Mouse (Mus musculus): ENCODE data around the gene Gm20671.
"Not testable (repeated sequence)": the region's sequence is repeated elsewhere in the genome, so short reads cannot be mapped to it uniquely, and the experiment has no call there.

Gm20671 gene

DNA sequence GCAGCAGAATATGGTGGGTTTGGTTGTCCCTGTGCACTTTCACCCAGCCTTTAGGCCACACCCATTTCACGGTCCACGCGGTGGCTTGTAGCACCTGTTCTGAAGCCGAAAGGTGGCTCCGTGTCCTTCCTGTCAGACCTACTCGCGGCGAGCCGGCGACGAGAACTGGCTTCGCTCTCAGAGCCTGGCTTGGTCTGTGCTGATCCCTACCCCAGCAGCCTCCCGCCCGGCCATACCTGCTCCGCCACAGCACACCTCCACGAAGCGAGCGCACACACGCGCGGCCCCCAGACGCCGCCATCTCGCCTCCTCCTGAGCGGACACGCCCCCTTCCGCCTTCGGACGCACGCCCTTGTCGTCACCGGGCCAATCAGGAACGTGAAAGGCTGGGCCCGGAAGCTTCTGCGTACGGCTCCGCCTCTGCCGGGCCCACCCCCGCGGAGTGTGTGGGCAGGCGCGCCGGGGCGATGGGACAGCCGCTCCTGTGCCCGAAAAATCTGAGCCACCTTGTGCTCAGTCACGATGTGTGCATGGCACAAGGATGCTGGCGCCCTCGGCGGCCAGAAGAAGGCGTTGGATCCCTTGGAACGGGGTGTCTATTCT lies 41.5 kb downstream of the Gm20671 start, which contains the start of gene Pisd:
Gene Pisd (minus strand): TSS at position 334 of the 603 bp plus-strand sequence.
- DNase-seq (ENCODE audit: extremely low read depth, low read depth): peak; percentile 78

DNA sequence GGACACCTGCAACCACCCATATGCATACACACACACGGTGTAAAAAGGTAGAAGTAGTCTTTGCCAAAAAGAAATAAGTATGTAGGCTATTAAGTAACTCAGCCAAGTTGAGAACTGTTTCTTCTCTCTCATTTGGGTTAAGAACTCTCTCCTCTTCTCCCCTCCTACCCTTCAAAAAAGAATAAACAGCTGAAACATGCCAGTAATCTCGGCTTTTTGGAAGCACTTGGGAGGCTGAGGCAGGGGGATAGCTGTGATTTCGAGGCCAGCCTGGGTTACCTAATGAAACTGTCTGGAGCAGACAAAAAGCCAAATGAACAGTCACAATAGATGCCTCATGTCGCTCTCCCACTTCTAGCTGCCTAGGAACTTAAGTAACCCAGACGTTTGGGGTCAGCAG lies 42.2 kb downstream of the Gm20671 start:
- DNase-seq (ENCODE audit: extremely low read depth, low read depth): peak; percentile 17

DNA sequence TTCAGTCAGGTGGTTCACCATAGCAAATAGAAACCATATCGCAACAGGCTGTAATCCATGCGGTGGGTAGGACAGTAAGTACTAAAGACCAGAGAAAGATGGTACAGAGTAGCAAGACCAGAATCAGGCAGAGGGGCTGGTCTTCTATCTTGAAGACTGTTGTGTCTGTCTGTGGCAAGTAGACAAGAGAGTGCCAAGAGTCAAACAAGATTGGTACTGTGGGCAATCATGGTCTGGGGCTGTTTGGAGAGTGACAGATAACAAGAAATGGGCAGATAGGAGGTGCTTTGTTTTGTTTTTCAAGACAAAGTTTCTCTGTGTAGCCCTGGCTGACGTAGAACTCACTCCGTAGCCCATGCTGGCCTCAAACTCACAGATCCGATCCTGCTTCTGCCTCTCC lies 45.3 kb downstream of the Gm20671 start:
- DNase-seq (ENCODE audit: extremely low read depth, low read depth): no peak

DNA sequence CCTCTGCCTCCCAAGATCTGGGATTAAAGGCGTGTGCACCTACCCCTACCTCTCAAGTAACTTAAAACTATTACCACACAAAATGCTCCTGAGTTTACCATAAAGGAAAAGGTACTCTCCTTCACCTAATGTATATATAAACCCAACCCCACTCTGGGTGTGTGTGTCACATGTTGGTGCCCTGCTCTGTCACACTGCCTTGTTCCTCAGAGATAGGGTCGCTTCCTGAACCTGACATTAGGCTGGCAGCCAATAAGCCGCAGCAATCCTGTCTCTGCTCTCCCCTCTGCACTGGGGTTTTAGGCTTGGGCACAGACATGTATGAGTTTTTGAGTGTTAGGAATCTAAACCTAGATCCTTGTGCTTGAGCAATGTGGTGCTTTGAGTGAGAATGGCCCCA lies 48.7 kb downstream of the Gm20671 start:
- DNase-seq (ENCODE audit: extremely low read depth, low read depth): peak; percentile 27

DNA sequence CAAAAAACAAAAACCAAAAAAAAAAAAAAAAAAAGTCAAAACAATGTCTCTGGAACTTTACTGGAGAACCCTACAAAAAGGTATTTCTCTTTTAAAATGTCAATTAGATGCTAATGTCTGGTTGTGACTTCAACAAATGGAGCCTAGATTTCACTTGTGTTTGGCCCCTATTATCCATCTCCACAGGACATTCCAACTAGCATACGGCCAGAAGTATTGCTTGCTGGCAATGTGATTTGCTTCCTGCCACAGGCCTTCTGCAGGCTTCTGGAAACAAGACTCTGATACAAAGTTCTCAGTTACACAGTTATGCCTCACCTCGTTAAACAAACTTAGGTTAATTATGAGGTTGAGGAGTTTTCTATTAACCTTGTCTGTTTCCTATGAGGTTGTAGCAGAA lies 54.5 kb downstream of the Gm20671 start:
- DNase-seq (ENCODE audit: extremely low read depth, low read depth): no peak

DNA sequence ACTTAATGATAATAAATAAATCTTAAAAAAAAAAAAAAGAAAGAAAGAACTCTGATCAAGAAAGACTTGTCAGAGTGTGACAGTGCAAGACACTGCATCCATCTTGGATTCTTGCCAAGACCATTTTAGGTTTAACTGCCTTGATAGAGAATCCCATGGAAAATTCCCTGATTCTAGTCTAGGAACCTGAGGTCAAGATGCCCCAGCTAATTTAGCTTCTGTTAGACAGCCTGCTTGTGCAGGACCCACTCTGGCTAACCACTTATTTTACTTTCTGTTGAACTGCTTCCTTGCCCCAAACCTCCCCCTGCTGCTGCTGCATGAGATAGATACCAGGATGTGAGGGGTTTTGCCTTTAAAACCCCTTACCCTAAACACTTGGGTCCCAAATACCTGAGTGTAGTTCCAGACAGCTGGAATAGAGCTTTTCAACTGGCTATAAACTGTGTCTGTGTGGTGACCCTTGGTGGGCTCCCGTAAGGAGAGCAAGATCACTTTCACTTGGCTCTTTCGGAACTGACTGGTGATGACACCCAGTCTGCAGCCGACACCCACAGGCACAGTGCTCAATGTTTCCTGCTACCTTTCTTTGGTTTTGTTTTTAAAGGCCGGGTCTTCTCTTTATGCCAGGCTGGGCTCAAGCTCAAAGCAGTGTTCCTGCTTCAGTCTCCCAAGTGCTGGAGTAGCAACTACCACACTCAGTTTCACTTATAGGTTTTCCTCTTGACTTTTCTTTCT lies 59.1 kb downstream of the Gm20671 start:
- no peak for DNase-seq (ENCODE audit: extremely low read depth, low read depth)

DNA sequence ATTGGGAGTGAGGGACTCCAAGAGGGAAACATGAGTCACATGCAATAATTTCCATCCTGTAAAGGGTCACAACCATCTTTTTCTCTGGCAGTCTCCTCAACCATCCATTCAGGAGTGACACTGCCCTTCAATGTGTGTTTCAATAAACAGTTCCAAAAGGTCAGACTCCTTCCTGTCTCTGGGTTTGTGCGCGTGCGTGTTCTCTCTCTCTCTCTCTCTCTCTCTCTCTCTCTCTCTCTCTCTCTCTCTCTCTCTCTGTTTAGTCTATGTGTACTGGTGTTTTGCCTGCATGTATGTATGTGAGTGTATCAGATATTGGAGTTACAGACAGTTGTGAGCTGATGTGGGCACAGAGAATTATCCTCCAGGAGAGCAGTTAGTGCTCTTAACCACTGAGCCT lies 59.9 kb downstream of the Gm20671 start:
- no peak for DNase-seq (ENCODE audit: extremely low read depth, low read depth)

DNA sequence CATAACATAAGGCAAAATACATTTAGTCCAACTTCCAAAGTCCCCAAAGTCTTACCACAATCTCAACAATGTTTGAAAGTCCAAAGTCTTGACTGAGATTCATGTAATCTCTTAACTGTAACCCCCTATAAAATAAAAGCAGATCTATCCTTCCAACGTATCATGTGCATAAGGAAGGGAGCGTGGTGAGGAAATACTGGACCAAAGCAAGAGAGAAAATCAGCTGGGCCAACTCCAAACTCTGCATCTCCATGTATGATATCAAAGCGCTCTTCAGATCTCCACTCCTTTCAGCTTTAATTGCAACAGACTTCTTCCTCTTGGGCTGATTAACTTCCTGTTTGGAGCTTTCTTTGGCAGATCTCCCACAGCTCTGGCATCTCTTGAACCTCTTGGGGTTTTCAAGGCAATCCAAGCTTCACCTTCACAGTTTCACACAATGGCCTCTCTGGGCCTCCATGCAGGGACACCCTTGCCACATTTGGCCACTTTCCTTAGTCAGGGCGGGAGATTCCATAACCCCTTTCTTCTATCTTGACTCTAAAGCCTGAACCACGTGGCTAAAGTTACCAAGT lies 65.3 kb downstream of the Gm20671 start:
- peak; percentile 71 for DNase-seq (ENCODE audit: extremely low read depth, low read depth)

DNA sequence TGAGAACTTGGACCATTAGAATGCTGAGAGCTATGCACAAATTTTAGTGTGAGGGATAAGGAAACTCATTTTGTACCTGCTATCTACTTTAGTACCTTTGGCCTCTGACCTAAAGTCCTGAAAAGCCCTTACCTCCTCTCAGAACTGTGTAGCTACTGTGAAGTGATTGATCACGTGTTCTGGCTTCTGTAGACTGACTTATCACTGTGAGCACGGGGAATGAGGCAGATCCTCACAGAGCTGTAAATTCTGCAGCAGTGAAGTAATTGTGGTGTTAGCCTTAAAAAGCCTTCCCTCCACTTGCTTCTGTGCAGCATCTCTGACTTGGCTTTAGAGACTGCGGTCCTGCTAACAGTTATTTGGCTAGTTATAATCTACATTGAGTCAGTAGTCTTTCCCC lies 66.1 kb downstream of the Gm20671 start:
- DNase-seq (ENCODE audit: extremely low read depth, low read depth): no peak

DNA sequence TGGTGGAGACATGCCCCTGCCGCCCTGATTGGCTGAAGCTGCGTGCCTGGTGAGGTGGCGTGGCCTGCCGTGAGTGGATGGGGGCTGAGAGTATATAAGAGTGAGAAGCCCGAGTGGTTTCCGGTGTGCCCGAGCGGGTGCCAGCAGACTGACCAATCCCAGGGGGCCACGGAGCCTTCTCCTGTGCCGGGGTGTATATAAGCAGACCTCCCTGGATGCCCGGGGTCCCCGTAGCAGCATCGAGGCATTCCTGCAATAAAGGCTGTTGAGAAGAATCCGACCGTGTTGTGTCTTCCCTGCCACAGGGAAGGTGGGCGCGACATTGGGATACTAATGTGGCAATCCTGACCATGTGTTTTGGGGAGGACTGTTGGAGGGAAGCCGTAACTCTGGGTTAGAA lies 66.6 kb downstream of the Gm20671 start:
- not testable (repeated sequence) for DNase-seq (ENCODE audit: extremely low read depth, low read depth)

DNA sequence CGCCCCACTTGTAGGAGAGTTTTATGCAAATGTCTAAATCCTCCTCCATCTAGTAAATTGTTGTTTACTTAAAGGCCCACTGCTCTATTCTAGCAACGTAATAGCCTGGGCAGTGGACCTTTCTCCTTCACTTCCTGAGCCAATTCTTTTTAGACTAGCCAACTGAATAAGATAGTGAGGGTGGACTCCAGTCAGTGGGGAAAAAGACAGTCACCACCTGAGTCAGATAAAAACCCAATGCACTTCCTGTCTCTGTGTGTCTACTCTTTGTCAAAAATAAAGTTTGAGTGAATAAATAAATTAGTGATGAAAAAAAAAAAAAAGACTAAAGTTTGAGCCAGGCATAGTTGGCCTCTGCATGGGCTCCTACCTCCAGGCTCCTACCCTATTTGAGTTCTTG lies 67.2 kb downstream of the Gm20671 start:
- DNase-seq (ENCODE audit: extremely low read depth, low read depth): no peak

DNA sequence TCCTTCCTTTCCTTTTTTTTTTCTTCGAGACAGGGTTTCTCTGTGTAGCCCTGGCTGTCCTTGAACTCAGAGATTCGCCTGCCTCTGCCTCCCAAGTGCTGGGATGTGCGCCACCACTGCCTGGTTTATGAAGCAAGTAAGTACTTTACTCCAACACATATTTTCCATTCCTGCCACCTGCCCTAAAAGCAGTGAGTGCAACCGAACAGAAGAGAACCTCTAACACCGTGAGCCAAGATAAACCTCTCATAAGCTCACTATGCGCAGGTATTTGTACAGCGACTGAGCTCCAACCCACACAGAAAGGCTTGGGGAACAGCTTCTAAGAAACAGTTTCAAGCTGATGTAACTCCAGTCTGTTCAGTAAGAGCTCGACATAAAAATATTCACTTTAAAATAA lies 70.8 kb downstream of the Gm20671 start:
- no peak for DNase-seq (ENCODE audit: extremely low read depth, low read depth)

DNA sequence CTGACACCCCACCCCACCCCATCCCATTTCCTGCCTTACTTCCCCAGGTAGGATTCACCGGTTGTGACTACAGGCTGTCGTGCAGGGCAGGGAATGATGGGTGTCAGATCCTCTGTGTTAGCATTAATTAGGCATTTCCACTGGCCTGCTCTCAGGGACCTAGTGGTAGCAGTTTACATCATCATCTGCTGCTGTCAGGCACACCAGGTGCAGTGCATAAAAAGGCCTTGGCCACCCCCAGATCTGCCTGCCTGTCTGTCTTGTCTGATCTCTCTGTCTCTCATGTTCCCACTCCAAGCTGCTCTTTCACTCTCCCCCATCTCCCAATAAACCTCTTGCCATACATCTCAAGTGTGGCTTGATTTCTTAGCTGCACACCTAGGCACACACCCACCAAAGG lies 75.2 kb downstream of the Gm20671 start:
- no peak for DNase-seq (ENCODE audit: extremely low read depth, low read depth)

DNA sequence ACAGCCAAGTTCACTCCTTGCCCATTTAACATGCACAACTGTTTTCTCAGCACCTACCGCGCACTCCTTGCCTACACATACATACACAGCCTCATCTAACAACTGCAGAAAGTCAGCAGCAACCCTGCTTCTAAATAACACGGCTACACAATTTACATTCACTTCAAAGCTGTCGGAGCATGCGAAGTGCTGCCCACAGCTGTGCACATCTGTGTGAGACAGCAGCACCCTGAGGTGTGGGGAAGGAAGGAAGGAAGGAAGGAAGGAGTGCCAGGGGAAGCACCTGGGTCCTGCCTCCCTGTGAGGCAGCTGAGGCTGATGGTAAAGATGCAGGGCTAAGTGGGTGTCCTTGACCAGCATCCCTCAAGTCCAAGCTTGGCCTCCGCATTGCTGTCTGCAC lies 78.0 kb downstream of the Gm20671 start:
- DNase-seq (ENCODE audit: extremely low read depth, low read depth): no peak

DNA sequence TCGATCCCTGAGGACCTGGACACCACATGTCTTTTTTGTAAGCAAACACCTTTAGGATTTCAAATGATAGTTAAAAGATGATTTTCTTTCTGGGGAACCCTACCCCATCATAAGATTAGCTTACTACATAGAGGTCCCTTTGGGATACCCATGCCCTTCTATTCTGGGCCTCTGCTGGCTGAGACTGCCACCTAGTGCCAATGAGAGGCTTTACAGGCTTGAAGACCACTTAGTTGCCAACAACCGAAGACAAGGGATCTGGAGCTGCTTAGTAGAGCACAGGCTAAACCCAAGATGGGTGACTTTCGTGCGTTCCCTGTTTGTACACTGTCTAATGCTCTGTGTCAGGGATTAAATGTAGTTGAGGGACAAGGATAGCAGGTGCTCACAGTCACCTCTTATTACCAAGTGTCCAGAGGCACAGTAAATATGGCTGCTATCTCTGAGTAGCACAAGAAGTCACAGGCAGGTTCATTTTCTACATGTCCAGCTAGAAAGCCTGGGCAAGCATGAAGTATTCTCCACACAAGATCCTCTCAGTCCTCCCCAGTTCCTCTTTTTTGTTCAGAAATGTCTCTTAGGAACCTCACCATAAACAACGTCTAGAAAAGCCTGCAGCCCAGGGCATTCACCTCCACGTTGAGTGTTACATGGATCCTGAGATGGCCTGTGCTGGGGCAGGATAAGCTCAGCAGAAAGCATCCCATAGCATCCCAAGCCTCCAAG lies 79.1 kb downstream of the Gm20671 start:
- DNase-seq (ENCODE audit: extremely low read depth, low read depth): peak; percentile 41

DNA sequence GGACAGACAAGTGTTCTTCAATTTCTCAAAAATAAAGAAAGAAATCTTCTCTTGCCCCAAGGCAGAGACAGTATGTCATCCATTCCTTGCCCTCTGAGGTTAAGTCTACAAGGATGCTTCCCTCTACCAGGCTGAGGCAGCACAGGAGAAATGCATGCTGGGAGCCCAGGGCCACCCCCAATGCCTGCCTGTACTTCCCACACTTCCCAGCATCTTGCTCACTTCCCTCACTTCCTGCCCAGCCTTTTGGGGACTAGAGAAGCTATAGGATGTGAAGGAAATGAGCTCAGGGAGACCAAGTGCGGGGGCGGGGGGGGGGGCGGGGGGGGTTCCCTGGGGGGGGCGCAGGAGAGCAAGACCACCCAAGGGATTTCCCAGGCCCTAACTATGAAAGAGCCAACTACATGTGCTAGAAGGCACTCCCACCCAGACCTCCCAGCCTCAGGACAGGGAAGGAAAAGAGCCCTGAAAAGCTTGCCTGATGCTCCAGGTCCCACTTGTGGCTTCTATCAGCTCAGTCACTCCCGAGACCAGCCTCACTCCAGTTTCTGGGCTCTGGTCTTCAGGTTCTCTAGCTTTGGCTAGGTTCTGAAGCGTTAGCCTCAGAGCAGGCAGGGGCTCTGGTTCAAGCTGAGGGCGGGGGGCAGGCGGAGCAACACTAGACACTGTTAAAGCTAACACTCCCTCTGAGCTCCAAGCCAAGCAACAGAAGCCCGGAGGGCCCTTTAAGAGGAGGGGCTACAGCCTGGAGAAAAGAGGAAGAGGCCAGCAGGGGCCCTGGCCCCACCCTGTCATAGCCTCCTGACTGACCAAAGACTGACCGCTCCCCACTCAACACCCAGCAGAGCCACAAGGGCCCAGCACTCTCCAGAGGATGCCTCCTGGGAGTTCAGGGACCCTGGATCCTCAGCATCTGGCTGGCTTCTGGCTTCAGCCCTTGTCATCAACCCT lies 80.9 kb downstream of the Gm20671 start:
- peak; percentile 70 for DNase-seq (ENCODE audit: extremely low read depth, low read depth)

DNA sequence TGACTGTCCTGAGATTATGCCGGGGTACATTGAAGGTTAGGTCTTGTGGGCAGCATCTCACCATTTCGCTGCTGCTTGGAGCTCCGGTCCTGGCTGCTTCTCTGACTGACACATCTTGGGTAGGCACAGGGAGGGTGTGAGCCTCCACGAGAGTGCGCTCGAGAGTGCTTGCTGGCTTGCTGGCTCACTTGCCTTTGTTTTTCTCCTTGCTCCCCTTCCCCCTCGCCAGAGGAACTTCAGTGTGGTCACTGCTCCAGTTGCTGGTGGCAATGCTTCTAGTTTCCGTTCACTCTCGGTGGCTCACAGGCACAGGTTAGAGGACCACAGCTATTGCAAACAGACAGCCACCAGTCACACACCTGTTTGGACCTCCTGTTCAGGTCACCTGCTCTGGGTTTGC lies 84.8 kb downstream of the Gm20671 start:
- no peak for DNase-seq (ENCODE audit: extremely low read depth, low read depth)

DNA sequence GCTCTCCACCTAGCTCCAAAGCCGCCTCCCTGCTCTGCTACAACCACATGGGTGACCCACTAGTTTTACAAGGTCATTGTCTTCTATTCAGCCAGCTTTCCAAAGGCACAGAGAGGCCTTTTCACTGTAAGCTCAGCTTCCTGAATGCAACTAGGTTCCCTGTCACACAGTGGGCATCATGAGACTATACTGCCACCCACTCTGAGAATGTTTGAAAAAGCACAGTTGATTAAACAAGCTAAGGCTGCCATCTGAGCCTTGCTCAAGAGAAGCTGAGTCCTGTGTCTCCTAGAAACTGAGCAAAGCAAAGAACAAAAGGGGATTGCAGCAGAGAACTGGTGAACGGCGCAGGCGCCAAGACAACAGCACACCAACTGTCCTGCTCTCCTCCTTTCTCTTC lies 85.5 kb downstream of the Gm20671 start:
- DNase-seq (ENCODE audit: extremely low read depth, low read depth): not testable (repeated sequence)

DNA sequence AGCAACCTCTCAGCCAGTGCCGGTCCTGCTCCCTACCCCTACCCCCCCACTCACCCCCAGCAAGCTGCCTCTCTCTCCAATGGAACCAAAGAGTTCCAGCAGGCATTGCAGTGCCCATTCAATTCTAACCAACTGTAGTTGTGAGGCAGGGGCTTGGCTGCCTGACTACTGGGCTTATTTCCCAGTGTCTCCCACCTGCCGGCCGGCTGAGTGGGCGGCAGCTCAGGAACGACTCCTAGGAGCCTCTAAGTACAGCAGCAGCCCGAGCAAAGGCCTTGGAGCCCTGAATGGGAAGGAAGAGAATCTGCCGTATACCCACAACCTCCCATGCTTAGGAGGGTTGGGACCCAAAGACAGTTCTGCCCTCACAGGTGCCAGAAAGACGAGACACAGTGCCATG lies 86.1 kb downstream of the Gm20671 start:
- not testable (repeated sequence) for DNase-seq (ENCODE audit: extremely low read depth, low read depth)

DNA sequence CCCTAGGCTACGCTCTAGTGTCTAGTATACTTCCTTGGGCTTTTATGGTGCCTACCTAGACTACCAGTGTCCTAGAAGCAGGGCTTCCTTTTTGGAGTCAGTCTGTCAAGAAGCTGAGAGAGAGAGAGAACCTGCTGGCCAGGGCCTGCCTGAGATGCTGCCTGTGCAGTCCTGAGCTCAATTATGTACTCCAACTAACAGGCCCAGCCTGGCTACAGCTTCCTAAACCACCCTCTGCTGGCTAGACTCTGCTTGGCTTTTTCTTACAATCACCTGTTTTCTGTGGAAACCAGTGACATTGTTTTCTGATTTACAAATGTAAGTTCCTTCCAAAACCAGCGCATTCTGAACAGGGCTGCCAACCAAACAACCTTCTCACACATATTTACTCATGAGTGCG lies 86.8 kb downstream of the Gm20671 start:
- no peak for DNase-seq (ENCODE audit: extremely low read depth, low read depth)

DNA sequence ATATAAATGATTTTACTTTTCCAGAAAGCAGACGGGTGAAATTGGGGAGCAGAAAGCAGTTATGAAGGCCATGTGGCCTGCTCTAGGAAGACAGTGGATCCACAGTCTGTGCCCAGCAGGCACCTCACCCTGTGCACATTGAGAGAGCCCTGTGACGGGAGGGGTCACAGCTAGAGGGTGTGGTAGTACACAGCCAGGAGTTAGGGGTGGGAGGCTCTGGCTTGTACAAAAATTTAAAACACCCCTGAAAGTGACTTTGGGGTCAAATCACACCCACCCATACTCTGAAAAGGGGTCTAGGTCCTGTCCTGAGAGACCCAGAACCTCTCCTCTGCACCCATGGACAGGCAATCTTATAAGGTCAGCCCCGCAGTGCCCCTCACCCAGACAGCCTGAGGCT lies 90.1 kb downstream of the Gm20671 start:
- DNase-seq (ENCODE audit: extremely low read depth, low read depth): not testable (repeated sequence)
